In the genomic region with DNA sequence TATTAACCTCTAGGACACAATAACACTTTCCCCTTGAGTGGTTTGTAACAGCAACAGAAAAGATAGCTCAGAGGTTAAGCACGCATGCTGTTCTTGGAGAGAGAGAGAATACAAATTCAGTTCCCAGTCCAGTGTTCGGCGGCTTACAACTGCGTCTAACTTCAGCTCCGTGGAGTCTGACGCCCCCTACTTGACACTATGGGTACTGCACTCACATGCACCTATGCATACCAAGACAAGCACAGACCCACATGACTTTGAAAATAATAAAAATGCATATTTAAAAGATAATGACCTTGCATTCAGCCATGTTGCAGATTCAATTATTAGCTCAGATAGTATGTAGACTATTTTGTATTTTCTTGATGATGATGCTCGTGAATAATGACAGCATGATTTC, we compare ENCODE assay signal across 14 mouse cellular contexts. TPM values are rescaled to one million over a fixed set of nuclear protein-coding genes. Genes with fewer than 3 reads are reported as not detected.
DNase-seq lines count a peak whose midpoint lies in the region; ATAC-seq and TF ChIP-seq lines count a peak whose summit lies in the region.
"Had no signal": no experiment of that assay in that cellular context is flagged by ENCODE, and none has a peak within 500 bp of the region (broad histone marks: within the 10 kb centered on the region; RNA-seq: fewer than 3 reads in every experiment).

No protein-coding gene starts in this region.

- no peaks in the 10 kb centered on the region for H3K4me1 ChIP-seq in forebrain, postnatal 0 days (ENCODE audit: insufficient read depth)
- no peaks in the 10 kb centered on the region for H3K4me1 ChIP-seq in forebrain, embryonic 15.5 days
- H3K4me1 ChIP-seq in midbrain, postnatal 0 days (ENCODE audit: insufficient read depth, low read length) = no peaks in the 10 kb centered on the region
- H3K4me1 ChIP-seq in midbrain, embryonic 16.5 days (ENCODE audit: control insufficient read depth, insufficient read depth, low read length) = no peaks in the 10 kb centered on the region
- no peaks in the 10 kb centered on the region for H3K4me1 ChIP-seq in liver, embryonic 14.5 days (replicated peaks; ENCODE audit: control insufficient read depth in 2 of 2, insufficient read depth in 2 of 2, low read length in 1 of 2)
- H3K4me1 ChIP-seq: embryonic facial prominence, embryonic 15.5 days; hindbrain, embryonic 12.5 days; neural tube, embryonic 12.5 days had no signal

- no peak overlapping the region for H3K9ac ChIP-seq in forebrain, postnatal 0 days
- no peak overlapping the region for H3K9ac ChIP-seq in forebrain, embryonic 15.5 days (replicated peaks)
- H3K9ac ChIP-seq in midbrain, postnatal 0 days (replicated peaks; ENCODE audit: low read length, poor library complexity, severe bottlenecking) = no peak overlapping the region
- H3K9ac ChIP-seq in midbrain, embryonic 16.5 days (ENCODE audit: low read depth, low read length) = no peak overlapping the region
- no peak overlapping the region for H3K9ac ChIP-seq in liver, embryonic 14.5 days (replicated peaks)
- H3K9ac ChIP-seq: embryonic facial prominence, embryonic 15.5 days; hindbrain, embryonic 12.5 days; neural tube, embryonic 12.5 days had no signal

- no peak for TF ChIP-seq EP300 in liver, embryonic 14.5 days (IDR thresholded peaks at IDR 0.05; ENCODE audit: low read depth)

- no peak for DNase-seq in forebrain, postnatal 0 days
- DNase-seq in midbrain, postnatal 0 days (ENCODE audit: low spot score) = no peak
- DNase-seq in liver, embryonic 14.5 days (ENCODE audit: low read depth in 3 of 3, low spot score in 3 of 3) = no peak
- DNase-seq in thymus, postnatal 36 days = peak; percentile 18 to 35
- DNase-seq in adrenal gland, adult 18-20 months (ENCODE audit: low spot score in 2 of 2) = no peak
- no peak for DNase-seq in kidney, postnatal 4 days
- DNase-seq: adrenal gland, adult 8-10 months; cerebellum, adult 18-20 months had no signal

- no peaks in the 10 kb centered on the region for H3K27me3 ChIP-seq in forebrain, postnatal 0 days (ENCODE audit: insufficient read depth, low read length)
- no peaks in the 10 kb centered on the region for H3K27me3 ChIP-seq in forebrain, embryonic 15.5 days
- H3K27me3 ChIP-seq in midbrain, postnatal 0 days (ENCODE audit: insufficient read depth, low read length) = no peaks in the 10 kb centered on the region
- no peaks in the 10 kb centered on the region for H3K27me3 ChIP-seq in midbrain, embryonic 16.5 days (ENCODE audit: control insufficient read depth, insufficient read depth, low read depth, low read length)
- no peaks in the 10 kb centered on the region for H3K27me3 ChIP-seq in liver, embryonic 14.5 days (ENCODE audit: control insufficient read depth, insufficient read depth, low read length)
- H3K27me3 ChIP-seq: embryonic facial prominence, embryonic 15.5 days; hindbrain, embryonic 12.5 days; neural tube, embryonic 12.5 days had no signal

- WGBS in forebrain, postnatal 0 days = 57% methylated on average over 7 of the region's 7 CpGs
- 62% methylated on average over 7 of the region's 7 CpGs for WGBS in forebrain, embryonic 15.5 days
- whole genome bisulfite sequencing in midbrain, postnatal 0 days = 55% methylated on average over 7 of the region's 7 CpGs
- WGBS in midbrain, embryonic 16.5 days = 64% methylated on average over 7 of the region's 7 CpGs
- WGBS in liver, embryonic 14.5 days (ENCODE audit: insufficient replicate concordance) = 46% methylated on average over 7 of the region's 7 CpGs

- no peaks in the 10 kb centered on the region for H3K36me3 ChIP-seq in forebrain, postnatal 0 days (ENCODE audit: insufficient read depth)
- no peaks in the 10 kb centered on the region for H3K36me3 ChIP-seq in forebrain, embryonic 15.5 days
- H3K36me3 ChIP-seq in midbrain, postnatal 0 days (ENCODE audit: insufficient read depth, low read length) = no peaks in the 10 kb centered on the region
- no peaks in the 10 kb centered on the region for H3K36me3 ChIP-seq in midbrain, embryonic 16.5 days (ENCODE audit: control insufficient read depth, insufficient read depth, low read length)
- H3K36me3 ChIP-seq in liver, embryonic 14.5 days (replicated peaks; ENCODE audit: control insufficient read depth, insufficient read depth, low read depth) = no peaks in the 10 kb centered on the region
- H3K36me3 ChIP-seq: embryonic facial prominence, embryonic 15.5 days; hindbrain, embryonic 12.5 days; neural tube, embryonic 12.5 days had no signal

- TF ChIP-seq CTCF in forebrain, postnatal 0 days (IDR thresholded peaks at IDR 0.05; ENCODE audit: low read depth) = 0 out of 2 replicates have a peak, but pooled peaks have one; percentile 26
- peak; percentile 18; the same call in 1 of the 2 replicates for TF ChIP-seq CTCF in midbrain, postnatal 0 days (IDR thresholded peaks at IDR 0.05)
- peak; percentile 68 for TF ChIP-seq CTCF in liver, embryonic 14.5 days (IDR thresholded peaks at IDR 0.05; ENCODE audit: low read depth)

- ATAC-seq in forebrain, postnatal 0 days = no peak
- ATAC-seq in forebrain, embryonic 15.5 days (replicated peaks) = no peak
- no peak for ATAC-seq in midbrain, postnatal 0 days (ENCODE audit: low FRiP score)
- ATAC-seq in midbrain, embryonic 16.5 days = no peak
- no peak for ATAC-seq in liver, embryonic 14.5 days (ENCODE audit: insufficient read depth)

- H3K27ac ChIP-seq in forebrain, postnatal 0 days (ENCODE audit: low read depth, low read length) = no peak overlapping the region
- H3K27ac ChIP-seq in forebrain, embryonic 15.5 days (replicated peaks) = no peak overlapping the region
- no peak overlapping the region for H3K27ac ChIP-seq in midbrain, postnatal 0 days (ENCODE audit: low read depth, low read length)
- H3K27ac ChIP-seq in midbrain, embryonic 16.5 days (ENCODE audit: low read length) = no peak overlapping the region
- H3K27ac ChIP-seq in liver, embryonic 14.5 days = no peak overlapping the region
- H3K27ac ChIP-seq: embryonic facial prominence, embryonic 15.5 days; hindbrain, embryonic 12.5 days; neural tube, embryonic 12.5 days had no signal

- no peak overlapping the region for H3K4me2 ChIP-seq in forebrain, postnatal 0 days (ENCODE audit: low read depth)
- no peak overlapping the region for H3K4me2 ChIP-seq in forebrain, embryonic 15.5 days (replicated peaks)
- no peak overlapping the region for H3K4me2 ChIP-seq in midbrain, postnatal 0 days (ENCODE audit: low read depth, low read length, poor library complexity, severe bottlenecking)
- H3K4me2 ChIP-seq in midbrain, embryonic 16.5 days (ENCODE audit: low read length) = no peak overlapping the region
- no peak overlapping the region for H3K4me2 ChIP-seq in liver, embryonic 14.5 days (ENCODE audit: low read depth)
- H3K4me2 ChIP-seq: embryonic facial prominence, embryonic 15.5 days; heart, embryonic 11.5 days; hindbrain, embryonic 12.5 days; neural tube, embryonic 12.5 days had no signal

- H3K4me3 ChIP-seq in forebrain, postnatal 0 days (ENCODE audit: low read depth, low read length) = no peak overlapping the region
- no peak overlapping the region for H3K4me3 ChIP-seq in forebrain, embryonic 15.5 days
- no peak overlapping the region for H3K4me3 ChIP-seq in midbrain, postnatal 0 days (ENCODE audit: low read depth, low read length)
- no peak overlapping the region for H3K4me3 ChIP-seq in midbrain, embryonic 16.5 days (ENCODE audit: low read depth, low read length)
- no peak overlapping the region for H3K4me3 ChIP-seq in liver, embryonic 14.5 days (ENCODE audit: insufficient read depth in 1 of 2, low read depth in 2 of 2, low read length in 2 of 2)
- H3K4me3 ChIP-seq: embryonic facial prominence, embryonic 15.5 days; hindbrain, embryonic 12.5 days; neural tube, embryonic 12.5 days had no signal

- no peaks in the 10 kb centered on the region for H3K9me3 ChIP-seq in forebrain, postnatal 0 days (ENCODE audit: low read length)
- no peaks in the 10 kb centered on the region for H3K9me3 ChIP-seq in forebrain, embryonic 15.5 days
- H3K9me3 ChIP-seq in midbrain, postnatal 0 days (ENCODE audit: low read length) = no peaks in the 10 kb centered on the region
- H3K9me3 ChIP-seq in midbrain, embryonic 16.5 days (replicated peaks; ENCODE audit: control insufficient read depth, low read length, poor library complexity, severe bottlenecking) = no peaks in the 10 kb centered on the region
- no peaks in the 10 kb centered on the region for H3K9me3 ChIP-seq in liver, embryonic 14.5 days (ENCODE audit: control insufficient read depth, low read length)
- H3K9me3 ChIP-seq: embryonic facial prominence, embryonic 15.5 days; hindbrain, embryonic 12.5 days; neural tube, embryonic 12.5 days had no signal

RNA-seq across cellular contexts. Expression of a gene that starts 11.6 kb away (rescaled TPM):
- 21.8 and 24.9 TPM in 2 replicates for total RNA-seq in forebrain, postnatal 0 days (2014; rRNA removed)
- polyA plus RNA-seq in forebrain, postnatal 0 days (2015; fragmentation: Nextera tagmentation; extraction: Ambion mirVana) = 3.6 and 8.4 TPM in 2 replicates
- 3.3 and 4.4 TPM in 2 replicates for polyA plus RNA-seq in forebrain, embryonic 15.5 days (2015; fragmentation: Nextera tagmentation; extraction: Ambion mirVana)
- total RNA-seq in midbrain, postnatal 0 days (2014; rRNA removed) = 15.2 and 17.4 TPM in 2 replicates
- polyA plus RNA-seq in midbrain, postnatal 0 days (2015; fragmentation: Nextera tagmentation; extraction: Ambion mirVana) = 7.9 and 9.1 TPM in 2 replicates
- polyA plus RNA-seq in midbrain, embryonic 16.5 days (2015; fragmentation: Nextera tagmentation; extraction: Ambion mirVana) = 6.7 and 7.4 TPM in 2 replicates
- polyA plus RNA-seq in liver, embryonic 14.5 days (2012; rRNA removed) = 0.01 and 0.03 TPM in 2 replicates
- polyA plus RNA-seq in liver, embryonic 14.5 days (2014; fragmentation: Nextera tagmentation; extraction: Ambion mirVana) = 0.03 TPM in 1 of 2 replicates, not detected in the other
- 1 to 10 TPM; 1.9 to 2.6 TPM for total RNA-seq in adrenal gland, adult 18-20 months (2021)

RNA-seq across cellular contexts. Expression of a gene that starts 55.3 kb away (rescaled TPM):
- 4.5 and 4.9 TPM in 2 replicates for total RNA-seq in forebrain, postnatal 0 days (2014; rRNA removed)
- polyA plus RNA-seq in forebrain, postnatal 0 days (2015; fragmentation: Nextera tagmentation; extraction: Ambion mirVana) = 3.2 and 4.2 TPM in 2 replicates
- polyA plus RNA-seq in forebrain, embryonic 15.5 days (2015; fragmentation: Nextera tagmentation; extraction: Ambion mirVana) = 10.7 and 13.0 TPM in 2 replicates
- total RNA-seq in midbrain, postnatal 0 days (2014; rRNA removed) = 2.4 and 3.0 TPM in 2 replicates
- polyA plus RNA-seq in midbrain, postnatal 0 days (2015; fragmentation: Nextera tagmentation; extraction: Ambion mirVana) = 2.8 TPM in 2 replicates
- polyA plus RNA-seq in midbrain, embryonic 16.5 days (2015; fragmentation: Nextera tagmentation; extraction: Ambion mirVana) = 3.0 and 3.3 TPM in 2 replicates
- polyA plus RNA-seq in liver, embryonic 14.5 days (2012; rRNA removed) = 0.23 and 0.37 TPM in 2 replicates
- 0.93 and 1.3 TPM in 2 replicates for polyA plus RNA-seq in liver, embryonic 14.5 days (2014; fragmentation: Nextera tagmentation; extraction: Ambion mirVana)
- under 1 TPM; 0.13 to 0.27 TPM for total RNA-seq in adrenal gland, adult 18-20 months (2021)

Comparison
In these comparisons a context has a peak if more than half of its experiments do, and no peak if none do; other contexts are left out.
1. DNase-seq: peak in thymus, postnatal 36 days (2 of 2); none in forebrain, postnatal 0 days (single experiment), midbrain, postnatal 0 days (single experiment), liver, embryonic 14.5 days (0 of 3), adrenal gland, adult 18-20 months (0 of 2) and kidney, postnatal 4 days (0 of 2).
2. CTCF ChIP-seq: peak in every context shown above with its lines; median percentile 68 in liver, embryonic 14.5 days; 26 in forebrain, postnatal 0 days; 18 in midbrain, postnatal 0 days.